Mouse (Mus musculus): Measurements from ENCODE around the gene Gm21488.
"Not testable (repeated sequence)": the region's sequence is repeated elsewhere in the genome, so short reads cannot be mapped to it uniquely, and the experiment has no call there.

The Gm21488 gene

DNA sequence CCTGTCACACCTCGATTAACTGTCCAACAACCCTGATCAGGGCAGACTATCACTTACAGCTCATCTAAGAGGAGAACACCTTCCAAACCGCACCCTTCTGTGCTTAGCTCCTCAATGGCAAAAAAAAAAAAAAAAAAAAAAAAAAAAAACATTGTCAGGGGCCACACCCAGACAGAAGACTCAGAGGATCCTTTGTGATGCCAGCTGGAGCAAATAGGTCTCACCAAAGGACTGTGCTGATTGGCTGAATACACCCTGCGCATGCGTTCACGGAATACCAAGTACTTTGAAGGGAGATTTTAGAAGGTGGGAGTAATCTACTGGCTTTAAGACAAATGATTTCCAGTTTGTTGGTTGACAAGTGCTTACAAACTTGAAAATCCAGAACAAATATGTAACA lies at the start of gene Gm21488:
Gene Gm21488 (minus strand): TSS at position 101 of the 400 bp plus-strand sequence.
- not testable (repeated sequence) for DNase-seq (ENCODE audit: low spot score)
